Mouse (Mus musculus): ENCODE results near the gene Zc3h18.

DNA sequence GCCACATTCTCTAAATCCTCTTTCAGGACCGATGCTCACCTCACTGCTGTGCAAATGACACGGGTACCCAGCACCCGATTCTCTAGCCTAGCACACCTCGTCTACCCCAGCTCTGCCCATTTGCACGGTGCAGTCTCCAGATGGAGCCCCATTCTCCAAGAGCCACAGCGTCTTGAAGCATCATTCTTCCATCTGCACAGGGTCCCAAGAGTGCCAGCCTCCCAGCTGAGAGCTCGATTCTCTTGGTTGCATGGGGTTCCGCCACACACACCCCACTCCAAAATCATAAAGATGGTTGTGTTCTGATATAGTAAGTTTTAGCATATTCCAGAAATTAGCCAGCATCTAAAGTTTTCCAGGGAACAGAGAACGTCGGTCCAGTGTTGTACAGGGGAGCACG lies 33.1 kb upstream of the Zc3h18 start:
- no peak for TF ChIP-seq EP300 (IDR thresholded peaks at IDR 0.05)
- no peak for TF ChIP-seq CTCF (IDR thresholded peaks at IDR 0.05)
